Mouse (Mus musculus): Measurements from ENCODE around the gene Slc25a42.

- TF ChIP-seq POLR2A (IDR thresholded peaks at IDR 0.05; ENCODE audit: borderline replicate concordance, control insufficient read depth, low read depth, low read length) (no peak), CTCF (IDR thresholded peaks at IDR 0.05; ENCODE audit: control insufficient read depth, insufficient read depth, low read length) (no peak)
These were observed 18.9 kb downstream of the Slc25a42 start for GRCm38 (mm10) chr8:70193238-70193637.
